Mouse (Mus musculus) myocyte (in vitro differentiated cells): ENCODE measurements around the gene Xlr5a.
"Not testable (repeated sequence)": the region's sequence is repeated elsewhere in the genome, so short reads cannot be mapped to it uniquely, and the experiment has no call there.

ENCODE experiments used
- CEBPB ChIP-seq: IDR thresholded peaks from 2 replicates; pipeline ENCODE4 v1.6.1; 2011; ENCODE audit warnings: mild to moderate bottlenecking, moderate library complexity; ENCODE audit not compliant: poor library complexity, insufficient read depth, severe bottlenecking
- E2F4 ChIP-seq: IDR thresholded peaks from one replicate; pipeline ENCODE4 v1.6.1; 2011; ENCODE audit warnings: mild to moderate bottlenecking, control low read depth, moderate library complexity; ENCODE audit not compliant: insufficient read depth
- MAX ChIP-seq: IDR thresholded peaks from one replicate; pipeline ENCODE4 v1.6.1; 2011; ENCODE audit warnings: low read depth, mild to moderate bottlenecking, control low read depth
- MYOD1 ChIP-seq, 3 experiments: IDR thresholded peaks; one replicate each; pipeline ENCODE4 v1.6.1; 2011; ENCODE audit warnings: control low read depth in 2 of 3, low read depth in 2 of 3, mild to moderate bottlenecking in 2 of 3, moderate library complexity in 1 of 3; ENCODE audit not compliant: insufficient read length in 2 of 3, control insufficient read depth in 1 of 3
- MYOG ChIP-seq, 3 experiments: IDR thresholded peaks; one replicate each; pipeline ENCODE4 v1.6.1; 2011; ENCODE audit warnings: control low read depth in 2 of 3, low read depth in 2 of 3, mild to moderate bottlenecking in 2 of 3; ENCODE audit not compliant: insufficient read length in 2 of 3, control insufficient read depth in 1 of 3, insufficient read depth in 1 of 3
- POLR2A ChIP-seq: IDR thresholded peaks from one replicate; pipeline ENCODE4 v1.6.1; 2011; ENCODE audit warnings: low read depth, mild to moderate bottlenecking, control low read depth, moderate library complexity; ENCODE audit not compliant: insufficient read length
- POLR2AphosphoS2 ChIP-seq: IDR thresholded peaks from one replicate; pipeline ENCODE4 v1.6.1; 2011; ENCODE audit warnings: low read depth, control low read depth; ENCODE audit not compliant: insufficient read length
- REST ChIP-seq: IDR thresholded peaks from one replicate; pipeline ENCODE4 v1.6.1; 2011; ENCODE audit warnings: mild to moderate bottlenecking, control low read depth, moderate library complexity; ENCODE audit not compliant: insufficient read depth, insufficient read length
- SRF ChIP-seq: IDR thresholded peaks from one replicate; pipeline ENCODE4 v1.6.1; 2011; ENCODE audit warnings: low read depth; ENCODE audit not compliant: control insufficient read depth, insufficient read length

GRCm38 (mm10) chrX:73213819-73214564, 78.8 kb downstream of the Xlr5a start, which contains the start of gene Xlr4b:
- TF ChIP-seq REST; POLR2A; SRF; MYOG (IDR thresholded peaks at IDR 0.05; ENCODE audit: control insufficient read depth in 1 of 3, insufficient read depth in 1 of 3, insufficient read length in 2 of 3, low read depth in 2 of 3); MAX; MYOD1 (IDR thresholded peaks at IDR 0.05; ENCODE audit: control insufficient read depth in 1 of 3, insufficient read length in 2 of 3, low read depth in 2 of 3); E2F4; POLR2AphosphoS2; CEBPB: not testable (repeated sequence)
